In genomic region chr6:122801801-122802514, GRCm38 (mm10) we compare ENCODE assay signal across 9 mouse cellular contexts. TPM values are rescaled to one million over a fixed set of nuclear protein-coding genes. Genes with fewer than 3 reads are reported as not detected.
DNase-seq lines count a peak whose midpoint lies in the region; ATAC-seq and TF ChIP-seq lines count a peak whose summit lies in the region.
"Had no signal": no experiment of that assay in that cellular context is flagged by ENCODE, and none has a peak within 500 bp of the region (broad histone marks: within the 10 kb centered on the region; RNA-seq: fewer than 3 reads in every experiment).

No protein-coding gene starts in this region.

- DNase-seq in gastrocnemius, postnatal 25 days, result peak; percentile 13
- no peak for DNase-seq in gastrocnemius, postnatal 14 days
- peak; percentile 65 for DNase-seq in testis, postnatal 10 days (ENCODE audit: low spot score)

- no peaks in the 10 kb centered on the region for H3K36me3 ChIP-seq in limb, embryonic 12.5 days
- H3K36me3 ChIP-seq in midbrain, embryonic 16.5 days (ENCODE audit: control insufficient read depth, insufficient read depth, low read length), result no peaks in the 10 kb centered on the region

- intact Hi-C loops in gastrocnemius, postnatal 14 days (cut with DNase I; ENCODE audit: low total_unique reads), result no loop called here

- H3K4me2 ChIP-seq in limb, embryonic 12.5 days, result peak overlapping the region; percentile 94
- H3K4me2 ChIP-seq in midbrain, embryonic 16.5 days (ENCODE audit: low read length), result peak overlapping the region; percentile 90

- H3K4me3 ChIP-seq in bone marrow macrophage, adult 2 months (ENCODE audit: insufficient read depth, low read length), result peak overlapping the region; percentile 67
- H3K4me3 ChIP-seq in limb, embryonic 12.5 days (replicated peaks), result peak overlapping the region; percentile 58
- peak overlapping the region; percentile 73 for H3K4me3 ChIP-seq in midbrain, embryonic 16.5 days (ENCODE audit: low read depth, low read length)

- H3K27ac ChIP-seq in bone marrow macrophage, adult 2 months (ENCODE audit: insufficient read depth, low read depth, low read length), result peak overlapping the region; percentile 96
- no peak overlapping the region for H3K27ac ChIP-seq in limb, embryonic 12.5 days
- peak overlapping the region; percentile 85 for H3K27ac ChIP-seq in midbrain, embryonic 16.5 days (ENCODE audit: low read length)

- peaks cover 20% of the 10 kb centered on the region for H3K27me3 ChIP-seq in limb, embryonic 12.5 days
- H3K27me3 ChIP-seq in midbrain, embryonic 16.5 days (ENCODE audit: control insufficient read depth, insufficient read depth, low read depth, low read length), result peaks cover 11% of the 10 kb centered on the region

- no peak for TF ChIP-seq POLR2A in bone marrow macrophage, adult 2 months (IDR thresholded peaks at IDR 0.05; ENCODE audit: borderline replicate concordance, low read depth, low read length)

- no peaks in the 10 kb centered on the region for H3K9me3 ChIP-seq in limb, embryonic 12.5 days
- no peaks in the 10 kb centered on the region for H3K9me3 ChIP-seq in midbrain, embryonic 16.5 days (replicated peaks; ENCODE audit: control insufficient read depth, low read length, poor library complexity, severe bottlenecking)

- ATAC-seq in erythroblast, adult 5-6 weeks (replicated peaks; ENCODE audit: low FRiP score, poor library complexity, severe bottlenecking), result peak; percentile 71
- ATAC-seq in hematopoietic stem cell, adult 5-6 weeks (replicated peaks in 1 of 2; ENCODE audit: insufficient read depth in 1 of 2, low FRiP score in 2 of 2, low TSS enrichment in 1 of 2, low read depth in 1 of 2, poor library complexity in 2 of 2, severe bottlenecking in 2 of 2), result peak; percentile 52 to 71
- peak; percentile 27; the same call in 1 of the 2 replicates for ATAC-seq in limb, embryonic 12.5 days (ENCODE audit: insufficient number of reproducible peaks, insufficient read depth, low FRiP score, low TSS enrichment, low read depth)
- ATAC-seq in midbrain, embryonic 16.5 days, result peak; percentile 81
- ATAC-seq: Patski had no signal

- H3K4me1 ChIP-seq in bone marrow macrophage, adult 2 months (ENCODE audit: control insufficient read depth, insufficient read depth, low read length), result peaks cover 13% of the 10 kb centered on the region
- H3K4me1 ChIP-seq in limb, embryonic 12.5 days (replicated peaks), result no peaks in the 10 kb centered on the region
- no peaks in the 10 kb centered on the region for H3K4me1 ChIP-seq in midbrain, embryonic 16.5 days (ENCODE audit: control insufficient read depth, insufficient read depth, low read length)

- peak overlapping the region; percentile 75 for H3K9ac ChIP-seq in limb, embryonic 12.5 days (replicated peaks)
- peak overlapping the region; percentile 88 for H3K9ac ChIP-seq in midbrain, embryonic 16.5 days (ENCODE audit: low read depth, low read length)

- 4% methylated on average over 34 of the region's 34 CpGs for WGBS in limb, embryonic 12.5 days
- WGBS in midbrain, embryonic 16.5 days, result 1% methylated on average over 34 of the region's 34 CpGs

- peak; percentile 7; the same call in 1 of the 2 replicates for TF ChIP-seq CTCF in bone marrow macrophage, adult 2 months (IDR thresholded peaks at IDR 0.05; ENCODE audit: low read depth, low read length)

RNA-seq across cellular contexts. Expression of gene Slc2a3, which starts 0.5 kb away (rescaled TPM):
- total RNA-seq in gastrocnemius, postnatal 25 days (2021), result 1 to 10 TPM in 1 of 2 experiments, under 1 TPM in 1; 0.88 to 1.4 TPM
- total RNA-seq in gastrocnemius, postnatal 14 days (2021), result 1 to 10 TPM; 1.2 to 1.9 TPM
- polyA plus RNA-seq in bone marrow macrophage, adult 2 months (2012; ENCODE audit: insufficient read depth, insufficient read length, missing spikeins), result 5.8 and 6.4 TPM in 2 replicates
- 7.5 and 15.7 TPM in 2 replicates for total RNA-seq in erythroblast, adult 5-6 weeks (2015; ENCODE audit: low replicate concordance)
- 19.1 and 19.4 TPM in 2 replicates for total RNA-seq in erythroblast, adult 5-6 weeks (2017; ENCODE audit: low replicate concordance)
- total RNA-seq in hematopoietic stem cell, adult 5-6 weeks (2017), result 64.6 and 82.1 TPM in 2 replicates
- 89.5 and 93.5 TPM in 2 replicates for polyA plus RNA-seq in limb, embryonic 12.5 days (2016; fragmentation: Nextera tagmentation; extraction: Ambion mirVana)
- polyA plus RNA-seq in midbrain, embryonic 16.5 days (2015; fragmentation: Nextera tagmentation; extraction: Ambion mirVana), result 44.3 and 52.5 TPM in 2 replicates

RNA-seq across cellular contexts. Expression of gene Foxj2, which starts 17.8 kb away (rescaled TPM):
- 10 to 100 TPM; 18.4 to 20.9 TPM for total RNA-seq in gastrocnemius, postnatal 25 days (2021)
- total RNA-seq in gastrocnemius, postnatal 14 days (2021), result 10 to 100 TPM; 15.5 to 18.5 TPM
- 30.3 and 34.4 TPM in 2 replicates for polyA plus RNA-seq in bone marrow macrophage, adult 2 months (2012; ENCODE audit: insufficient read depth, insufficient read length, missing spikeins)
- 1.3 and 11.5 TPM in 2 replicates for total RNA-seq in erythroblast, adult 5-6 weeks (2015; ENCODE audit: low replicate concordance)
- total RNA-seq in erythroblast, adult 5-6 weeks (2017; ENCODE audit: low replicate concordance), result 0.70 and 4.4 TPM in 2 replicates
- 8.9 and 9.7 TPM in 2 replicates for total RNA-seq in hematopoietic stem cell, adult 5-6 weeks (2017)
- 4.6 and 6.0 TPM in 2 replicates for polyA plus RNA-seq in limb, embryonic 12.5 days (2016; fragmentation: Nextera tagmentation; extraction: Ambion mirVana)
- polyA plus RNA-seq in midbrain, embryonic 16.5 days (2015; fragmentation: Nextera tagmentation; extraction: Ambion mirVana), result 8.4 and 9.4 TPM in 2 replicates

RNA-seq across cellular contexts. Expression of gene C3ar1, which starts 54.0 kb away (rescaled TPM):
- total RNA-seq in gastrocnemius, postnatal 25 days (2021), result under 1 TPM; 0.82 to 0.91 TPM
- total RNA-seq in gastrocnemius, postnatal 14 days (2021), result 1 to 10 TPM in 1 of 2 experiments, under 1 TPM in 1; 1.00 to 1.6 TPM
- 718 and 808 TPM in 2 replicates for polyA plus RNA-seq in bone marrow macrophage, adult 2 months (2012; ENCODE audit: insufficient read depth, insufficient read length, missing spikeins)
- 0.21 TPM in 1 of 2 replicates, not detected in the other for total RNA-seq in erythroblast, adult 5-6 weeks (2015; ENCODE audit: low replicate concordance)
- total RNA-seq in erythroblast, adult 5-6 weeks (2017; ENCODE audit: low replicate concordance), result 0.42 and 0.43 TPM in 2 replicates
- total RNA-seq in hematopoietic stem cell, adult 5-6 weeks (2017), result 0.19 and 0.55 TPM in 2 replicates
- 1.6 and 2.3 TPM in 2 replicates for polyA plus RNA-seq in limb, embryonic 12.5 days (2016; fragmentation: Nextera tagmentation; extraction: Ambion mirVana)
- 1.1 and 1.4 TPM in 2 replicates for polyA plus RNA-seq in midbrain, embryonic 16.5 days (2015; fragmentation: Nextera tagmentation; extraction: Ambion mirVana)
- polyA plus RNA-seq: Patski had no signal

Comparison
In these comparisons a context has a peak if more than half of its experiments do, and no peak if none do; other contexts are left out.
1. ATAC-seq: peak in every context shown above with its lines; median percentile 81 in midbrain, embryonic 16.5 days; 71 in erythroblast, adult 5-6 weeks; 62 in hematopoietic stem cell, adult 5-6 weeks; 27 in limb, embryonic 12.5 days.